Mouse (Mus musculus): Measurements from ENCODE around the gene Klhl36.

DNA sequence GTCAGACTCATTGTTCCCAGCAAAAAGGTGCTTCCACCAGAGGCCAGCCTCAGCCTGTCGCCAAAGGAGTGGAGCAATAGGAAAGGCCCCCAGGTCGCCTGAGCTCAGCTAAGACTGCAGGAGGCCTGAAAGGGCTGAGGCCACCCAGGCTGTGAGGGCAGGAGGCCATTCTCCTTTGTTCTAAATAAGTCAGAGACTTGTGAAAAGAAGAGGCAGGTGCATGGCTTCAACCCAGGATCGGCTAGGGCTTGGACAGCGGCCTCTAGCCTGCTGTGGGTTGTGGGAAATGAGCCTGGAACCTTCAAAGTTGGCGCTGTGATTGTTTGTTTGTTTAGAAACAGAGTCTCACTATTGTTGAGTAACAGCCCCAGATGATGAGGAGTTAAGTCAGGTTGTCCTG is 8.0 kb upstream of the Klhl36 start:
- TF ChIP-seq EP300 (IDR thresholded peaks at IDR 0.05) (no peak), CTCF (IDR thresholded peaks at IDR 0.05) (no peak)

Measured in lung, postnatal 0 days (tissue).